Mouse (Mus musculus) regulatory T cell (primary cell): Measurements from ENCODE around the gene Fbxw7.

ENCODE experiments used
- in situ Hi-C: fragments of 300-600 bp; cut with MboI, MseI; formaldehyde crosslinking; loops from one replicate; pipeline ENCODE4 v1.15.1; 2025; ENCODE audit warnings: high pct_unique_total_duplicates

Fbxw7 gene

GRCm38 (mm10) chr3:84814762-84815381 is at the start of gene Fbxw7:
Gene Fbxw7, plus strand, starts transcription at chr3:84815268.
- in situ Hi-C loops: loop anchor here (10.0 kb wide), 1 partner anchor 110 kb away; no protein-coding TSS in a partner anchor

GRCm38 (mm10) chr3:84768940-84769339 is 46.1 kb upstream of the Fbxw7 start:
- in situ Hi-C loops: no loop called here

- in situ Hi-C loops: no loop called here
Observed at GRCm38 (mm10) chr3:84769411-84769810, 45.7 kb upstream of the Fbxw7 start.

GRCm38 (mm10) chr3:84770518-84770917 is 44.5 kb upstream of the Fbxw7 start:
- in situ Hi-C loops: no loop called here

GRCm38 (mm10) chr3:84771980-84772379 is 43.1 kb upstream of the Fbxw7 start:
- in situ Hi-C loops: no loop called here

- in situ Hi-C loops: loop anchor here (5.0 kb wide), 1 partner anchor 37 kb away; no protein-coding TSS in a partner anchor
Observed at GRCm38 (mm10) chr3:84774246-84775066, 40.6 kb upstream of the Fbxw7 start.

- in situ Hi-C loops: loop anchor here (5.0 kb wide), 1 partner anchor 38 kb away; no protein-coding TSS in a partner anchor
Observed at GRCm38 (mm10) chr3:84775067-84775423, 40.0 kb upstream of the Fbxw7 start.

- in situ Hi-C loops: loop anchor here (5.0 kb wide), 1 partner anchor 38 kb away; no protein-coding TSS in a partner anchor
Observed at GRCm38 (mm10) chr3:84775577-84775976, 39.5 kb upstream of the Fbxw7 start.

- in situ Hi-C loops: loop anchor here (5.0 kb wide), 1 partner anchor 39 kb away; no protein-coding TSS in a partner anchor
Observed at GRCm38 (mm10) chr3:84776084-84776483, 39.0 kb upstream of the Fbxw7 start.

GRCm38 (mm10) chr3:84787914-84788313 is 27.2 kb upstream of the Fbxw7 start:
- in situ Hi-C loops: no loop called here

GRCm38 (mm10) chr3:84804036-84804435 is 11.0 kb upstream of the Fbxw7 start:
- in situ Hi-C loops: no loop called here

- in situ Hi-C loops: no loop called here
Observed at GRCm38 (mm10) chr3:84806206-84806605, 8.9 kb upstream of the Fbxw7 start.

- in situ Hi-C loops: no loop called here
Observed at GRCm38 (mm10) chr3:84807826-84808225, 7.2 kb upstream of the Fbxw7 start.

- in situ Hi-C loops: no loop called here
Observed at GRCm38 (mm10) chr3:84808906-84809305, 6.2 kb upstream of the Fbxw7 start.

GRCm38 (mm10) chr3:84810803-84811202 is 4.3 kb upstream of the Fbxw7 start:
- in situ Hi-C loops: loop anchor here (10.0 kb wide), 1 partner anchor 106 kb away; no protein-coding TSS in a partner anchor

GRCm38 (mm10) chr3:84813436-84814156 is 1.5 kb upstream of the Fbxw7 start:
- in situ Hi-C loops: loop anchor here (10.0 kb wide), 1 partner anchor 109 kb away; no protein-coding TSS in a partner anchor

GRCm38 (mm10) chr3:84814157-84814761 is 809 bp upstream of the Fbxw7 start:
- in situ Hi-C loops: loop anchor here (10.0 kb wide), 1 partner anchor 109 kb away; no protein-coding TSS in a partner anchor

GRCm38 (mm10) chr3:84815461-84815860 is 393 bp downstream of the Fbxw7 start:
- in situ Hi-C loops: loop anchor here (10.0 kb wide), 1 partner anchor 111 kb away; no protein-coding TSS in a partner anchor

GRCm38 (mm10) chr3:84816951-84817350 is 1.9 kb downstream of the Fbxw7 start:
- in situ Hi-C loops: loop anchor here (10.0 kb wide), 1 partner anchor 112 kb away; no protein-coding TSS in a partner anchor

GRCm38 (mm10) chr3:84820654-84821201 is 5.7 kb downstream of the Fbxw7 start:
- in situ Hi-C loops: loop anchor here (10.0 kb wide), 2 partner anchors 136 to 1036 kb away; no protein-coding TSS in a partner anchor

- in situ Hi-C loops: loop anchor here (10.0 kb wide), 2 partner anchors 141 to 1041 kb away; no protein-coding TSS in a partner anchor
Observed at GRCm38 (mm10) chr3:84825990-84826389, 10.9 kb downstream of the Fbxw7 start.
